Mouse (Mus musculus): ENCODE data around the gene Vtcn1.

DNA sequence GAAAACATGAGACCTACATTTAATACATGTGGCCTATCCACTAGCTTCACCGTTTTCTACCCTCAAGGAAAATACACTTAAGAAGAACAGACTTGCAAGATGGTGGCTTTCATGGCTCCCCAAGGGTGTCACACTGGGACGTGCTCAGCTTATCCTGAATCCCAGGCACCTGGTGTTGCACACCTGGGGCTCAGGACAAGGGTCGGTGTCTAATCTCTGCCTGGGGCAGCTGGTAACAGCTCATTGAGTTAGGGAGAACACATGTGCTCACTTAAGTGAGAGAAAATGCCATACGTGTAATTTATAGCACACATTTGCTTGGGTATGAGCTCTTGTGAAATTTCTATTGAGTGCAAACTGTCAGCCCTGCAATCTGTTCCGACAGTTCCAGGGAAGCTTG lies 19.1 kb downstream of the Vtcn1 start:
- TF ChIP-seq CTCF (IDR thresholded peaks at IDR 0.05) (no peak), EP300 (IDR thresholded peaks at IDR 0.05) (no peak)
